Comparison of ENCODE assay signal across 13 mouse cellular contexts in the genomic region with DNA sequence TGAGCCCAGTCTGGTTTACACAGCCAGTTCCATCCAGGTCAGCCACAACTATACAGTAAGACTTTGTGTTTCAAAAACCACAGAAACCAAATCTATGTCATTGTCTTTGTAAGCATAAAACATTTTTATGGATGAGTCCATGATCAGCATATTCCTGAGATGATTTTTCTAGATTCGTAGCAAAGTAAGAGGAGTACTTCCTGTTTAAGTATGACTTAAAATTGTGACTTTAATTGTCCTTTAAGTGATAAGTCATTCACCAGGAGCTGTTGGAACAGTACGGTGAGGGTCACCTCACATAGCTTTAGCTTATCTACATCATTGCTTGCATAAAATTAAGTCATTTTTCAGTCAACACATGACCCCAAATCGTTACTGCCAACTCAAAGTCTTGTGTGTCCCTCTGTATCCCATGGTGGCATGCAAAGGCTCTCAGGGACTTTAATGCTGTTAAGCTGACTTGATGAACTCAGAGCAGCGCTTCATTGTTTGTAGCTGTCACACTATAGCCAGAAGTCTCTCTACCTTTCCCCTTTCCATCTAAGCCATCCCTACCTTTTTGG. TPM values are rescaled to one million over a fixed set of nuclear protein-coding genes. Genes with fewer than 3 reads are reported as not detected.
A peak's percentile ranks its signal among the peaks of the same experiment; 100 is the strongest.
DNase-seq lines count a peak whose midpoint lies in the region; ATAC-seq and TF ChIP-seq lines count a peak whose summit lies in the region.
"Had no signal": no experiment of that assay in that cellular context is flagged by ENCODE, and none has a peak within 500 bp of the region (broad histone marks: within the 10 kb centered on the region; RNA-seq: fewer than 3 reads in every experiment).

No protein-coding gene starts in this region.

- DNase-seq in liver, adult 2 months (ENCODE audit: extremely low read depth, low read depth, low spot score) = peak; percentile 9
- DNase-seq in adrenal gland, adult 8-10 months = no peak
- DNase-seq: embryo, embryonic 11 days; kidney, adult 11 months; layer of hippocampus, adult 9-11 months; liver, embryonic 13.5 days; thymus, postnatal 4 days had no signal

- H3K4me3 ChIP-seq in liver, adult 2 months (ENCODE audit: insufficient read depth, low read depth, low read length) = no peak overlapping the region
- H3K4me3 ChIP-seq in liver, embryonic 12.5 days = no peak overlapping the region
- H3K4me3 ChIP-seq in forebrain, embryonic 15.5 days = peak overlapping the region; percentile 54
- H3K4me3 ChIP-seq in hindbrain, embryonic 15.5 days = peak overlapping the region; percentile 49
- peak overlapping the region; percentile 50; the same call in 1 of the 2 replicates for H3K4me3 ChIP-seq in neural tube, embryonic 14.5 days (ENCODE audit: low read depth, low read length)
- H3K4me3 ChIP-seq: heart, embryonic 10.5 days; liver, embryonic 13.5 days had no signal

- no peaks in the 10 kb centered on the region for H3K9me3 ChIP-seq in liver, embryonic 12.5 days (replicated peaks)
- no peaks in the 10 kb centered on the region for H3K9me3 ChIP-seq in forebrain, embryonic 15.5 days
- H3K9me3 ChIP-seq in hindbrain, embryonic 15.5 days = no peaks in the 10 kb centered on the region
- H3K9me3 ChIP-seq in neural tube, embryonic 14.5 days (ENCODE audit: control insufficient read depth, low read length) = no peaks in the 10 kb centered on the region
- H3K9me3 ChIP-seq: heart, embryonic 10.5 days; liver, embryonic 13.5 days had no signal

- no peak overlapping the region for H3K9ac ChIP-seq in liver, adult 2 months (ENCODE audit: low read depth, low read length)
- H3K9ac ChIP-seq in liver, embryonic 12.5 days = no peak overlapping the region
- no peak overlapping the region for H3K9ac ChIP-seq in forebrain, embryonic 15.5 days (replicated peaks)
- no peak overlapping the region for H3K9ac ChIP-seq in hindbrain, embryonic 15.5 days
- H3K9ac ChIP-seq in neural tube, embryonic 14.5 days (replicated peaks; ENCODE audit: low read depth, low read length) = no peak overlapping the region
- H3K9ac ChIP-seq: liver, embryonic 13.5 days had no signal

- 82% methylated on average over 4 of the region's 4 CpGs for WGBS in liver, adult 2 months
- 77% methylated on average over 4 of the region's 4 CpGs for WGBS in liver, embryonic 12.5 days (ENCODE audit: insufficient replicate concordance)
- 87% methylated on average over 4 of the region's 4 CpGs for whole genome bisulfite sequencing in forebrain, embryonic 15.5 days
- WGBS in hindbrain, embryonic 15.5 days = 88% methylated on average over 4 of the region's 4 CpGs
- 88% methylated on average over 4 of the region's 4 CpGs for WGBS in neural tube, embryonic 14.5 days

- TF ChIP-seq POLR2A in liver, adult 2 months (IDR thresholded peaks at IDR 0.05; ENCODE audit: extremely low read depth, insufficient read depth, low read length) = no peak

- H3K4me1 ChIP-seq in liver, adult 2 months (ENCODE audit: control insufficient read depth, insufficient read depth, low read length) = peaks cover 18% of the 10 kb centered on the region
- H3K4me1 ChIP-seq in liver, embryonic 12.5 days = peaks cover 52% of the 10 kb centered on the region
- H3K4me1 ChIP-seq in forebrain, embryonic 15.5 days = peaks cover 77% of the 10 kb centered on the region
- peaks cover 65% of the 10 kb centered on the region for H3K4me1 ChIP-seq in hindbrain, embryonic 15.5 days (replicated peaks)
- peaks cover 36% of the 10 kb centered on the region for H3K4me1 ChIP-seq in neural tube, embryonic 14.5 days (ENCODE audit: control insufficient read depth, insufficient read depth, low read length)

- ATAC-seq in liver, embryonic 12.5 days = no peak
- no peak for ATAC-seq in forebrain, embryonic 15.5 days (replicated peaks)
- no peak for ATAC-seq in hindbrain, embryonic 15.5 days (ENCODE audit: low FRiP score, low read depth)
- ATAC-seq in neural tube, embryonic 14.5 days (ENCODE audit: low read depth) = no peak
- ATAC-seq in megakaryocyte progenitor cell, adult 5-6 weeks (replicated peaks; ENCODE audit: poor library complexity) = no peak

- no peak overlapping the region for H3K27ac ChIP-seq in liver, adult 2 months (replicated peaks; ENCODE audit: insufficient read depth, low read depth, low read length)
- H3K27ac ChIP-seq in liver, embryonic 12.5 days = no peak overlapping the region
- H3K27ac ChIP-seq in forebrain, embryonic 15.5 days (replicated peaks) = no peak overlapping the region
- H3K27ac ChIP-seq in hindbrain, embryonic 15.5 days (replicated peaks) = no peak overlapping the region
- no peak overlapping the region for H3K27ac ChIP-seq in neural tube, embryonic 14.5 days (ENCODE audit: low read depth, low read length)
- H3K27ac ChIP-seq: heart, embryonic 10.5 days; liver, embryonic 13.5 days had no signal

- H3K27me3 ChIP-seq in liver, adult 2 months (ENCODE audit: control insufficient read depth, insufficient read depth, low read length) = no peaks in the 10 kb centered on the region
- no peaks in the 10 kb centered on the region for H3K27me3 ChIP-seq in liver, embryonic 12.5 days (replicated peaks)
- H3K27me3 ChIP-seq in forebrain, embryonic 15.5 days = no peaks in the 10 kb centered on the region
- no peaks in the 10 kb centered on the region for H3K27me3 ChIP-seq in hindbrain, embryonic 15.5 days
- no peaks in the 10 kb centered on the region for H3K27me3 ChIP-seq in neural tube, embryonic 14.5 days (ENCODE audit: control insufficient read depth, insufficient read depth, low read length)
- H3K27me3 ChIP-seq: liver, embryonic 13.5 days had no signal

- no peak for TF ChIP-seq CTCF in liver, adult 2 months (IDR thresholded peaks at IDR 0.05; ENCODE audit: low read depth, low read length)

- no peak overlapping the region for H3K4me2 ChIP-seq in liver, embryonic 12.5 days
- H3K4me2 ChIP-seq in forebrain, embryonic 15.5 days (replicated peaks) = peak overlapping the region; percentile 81
- peak overlapping the region; percentile 80 for H3K4me2 ChIP-seq in hindbrain, embryonic 15.5 days
- H3K4me2 ChIP-seq in neural tube, embryonic 14.5 days (ENCODE audit: low read depth, low read length) = peak overlapping the region; percentile 97
- H3K4me2 ChIP-seq: liver, embryonic 13.5 days had no signal

- H3K79me2 ChIP-seq in liver, adult 2 months (ENCODE audit: control insufficient read depth, insufficient read depth, low read length) = peaks cover 3% of the 10 kb centered on the region; the same call in 1 of the 2 replicates

- peaks cover 13% of the 10 kb centered on the region for H3K36me3 ChIP-seq in liver, adult 2 months (ENCODE audit: control insufficient read depth, insufficient read depth, low read length)
- peaks cover 24% of the 10 kb centered on the region for H3K36me3 ChIP-seq in liver, embryonic 12.5 days
- peaks cover 10% of the 10 kb centered on the region; the same call in 1 of the 2 replicates for H3K36me3 ChIP-seq in forebrain, embryonic 15.5 days
- H3K36me3 ChIP-seq in hindbrain, embryonic 15.5 days = 0 out of 2 replicates have a peak, but pooled peaks cover 12% of the 10 kb centered on the region
- no peaks in the 10 kb centered on the region for H3K36me3 ChIP-seq in neural tube, embryonic 14.5 days (ENCODE audit: control insufficient read depth, insufficient read depth, low read length)
- H3K36me3 ChIP-seq: liver, embryonic 13.5 days had no signal

RNA-seq across cellular contexts. Expression of gene Btg1, which starts 6.9 kb away (rescaled TPM):
- 12.6 and 28.1 TPM in 2 replicates for total RNA-seq in liver, adult 2 months (2014; rRNA removed)
- polyA plus RNA-seq in liver, adult 2 months (2012; rRNA removed) = 11.2 and 19.1 TPM in 2 replicates
- polyA plus RNA-seq in liver, embryonic 12.5 days (2016; fragmentation: Nextera tagmentation; extraction: Ambion mirVana) = 8.4 and 9.8 TPM in 2 replicates
- 60.0 and 61.2 TPM in 2 replicates for polyA plus RNA-seq in forebrain, embryonic 15.5 days (2015; fragmentation: Nextera tagmentation; extraction: Ambion mirVana)
- 40.7 and 43.2 TPM in 2 replicates for polyA plus RNA-seq in hindbrain, embryonic 15.5 days (2015; fragmentation: Nextera tagmentation; extraction: Ambion mirVana)
- 51.1 and 53.3 TPM in 2 replicates for polyA plus RNA-seq in neural tube, embryonic 14.5 days (2014; fragmentation: Nextera tagmentation; extraction: Ambion mirVana)
- 35.2 and 37.5 TPM in 2 replicates for total RNA-seq in megakaryocyte progenitor cell, adult 5-6 weeks (2015)
- total RNA-seq in megakaryocyte progenitor cell, adult 5-6 weeks (2017) = 31.5 and 34.6 TPM in 2 replicates
- 100 to 1,000 TPM; 103 to 173 (median 127) TPM for total RNA-seq in adrenal gland, adult 8-10 months (2022)

Comparison
In these comparisons a context has a peak if more than half of its experiments do, and no peak if none do; other contexts are left out.
1. H3K4me3 ChIP-seq: peak in forebrain, embryonic 15.5 days (single experiment), hindbrain, embryonic 15.5 days (single experiment) and neural tube, embryonic 14.5 days (single experiment); none in liver, adult 2 months (single experiment) and liver, embryonic 12.5 days (single experiment).